Mouse (Mus musculus) cortical plate, adult 2 months (tissue): ENCODE results near the gene Gpr158.

Experiments
- CTCF ChIP-seq: fragments of 200-500 bp; IDR thresholded peaks from 2 replicates; pipeline ENCODE4 v1.5.1; 2011; ENCODE audit warnings: mild to moderate bottlenecking, control low read depth, low read length; ENCODE audit not compliant: insufficient read depth; ENCODE audit errors: extremely low read depth
- POLR2A ChIP-seq: fragments of 200-500 bp; IDR thresholded peaks from 2 replicates; pipeline ENCODE4 v1.6.1; 2011; ENCODE audit warnings: mild to moderate bottlenecking, low read length, control low read depth; ENCODE audit not compliant: insufficient read depth; ENCODE audit errors: extremely low read depth

DNA sequence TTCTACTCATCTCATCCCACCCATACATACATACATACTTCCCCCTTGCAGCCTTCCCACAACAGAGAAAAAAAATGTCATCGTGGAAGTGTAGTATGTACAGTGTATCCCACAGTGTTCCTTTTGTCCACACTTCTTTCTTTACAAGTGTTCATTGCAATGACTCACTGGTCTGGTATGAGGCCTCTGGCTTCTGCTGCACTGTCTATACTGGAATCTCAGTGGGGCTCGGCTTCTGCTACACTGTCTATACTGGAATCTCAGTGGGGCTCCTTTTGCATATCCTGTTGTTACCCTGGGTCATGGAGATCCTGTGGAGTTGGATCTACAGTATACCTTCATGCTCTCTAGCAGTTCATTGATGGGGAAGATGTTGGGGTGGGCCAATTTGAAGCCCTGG, 425.8 kb downstream of the Gpr158 start:
- no peak for TF ChIP-seq POLR2A
- no peak for TF ChIP-seq CTCF
